Mouse (Mus musculus) kidney, adult 2 months (tissue): Measurements from ENCODE around the gene Rab11fip5. TPM values are rescaled to one million over a fixed set of nuclear protein-coding genes. Genes with fewer than 3 reads are reported as not detected.

Experiments
- DNase-seq: peaks from one replicate; pipeline ENCODE4 v3.0.0; 2021
- H3K27ac ChIP-seq: fragments of 200-500 bp; 2 replicates; pipeline ENCODE4 v1.5.1; 2012; ENCODE audit warnings: low read depth, low read length, control low read depth, inconsistent platforms; ENCODE audit not compliant: insufficient read depth
- H3K27me3 ChIP-seq: fragments of 200-500 bp; replicated peaks from 2 replicates; pipeline ENCODE4 v1.6.1; 2012; ENCODE audit warnings: mild to moderate bottlenecking, moderate library complexity, low read length, inconsistent platforms; ENCODE audit not compliant: control insufficient read depth, insufficient read depth
- H3K36me3 ChIP-seq: fragments of 200-500 bp; 2 replicates; pipeline ENCODE4 v1.6.1; 2012; ENCODE audit warnings: mild to moderate bottlenecking, moderate library complexity, low read length, inconsistent platforms; ENCODE audit not compliant: control insufficient read depth, insufficient read depth
- H3K4me1 ChIP-seq: fragments of 200-500 bp; 2 replicates; pipeline ENCODE4 v1.6.1; 2011; ENCODE audit warnings: low read length; ENCODE audit not compliant: control insufficient read depth, insufficient read depth
- H3K4me3 ChIP-seq: fragments of 200-500 bp; 2 replicates; pipeline ENCODE4 v1.5.1; 2011; ENCODE audit warnings: mild to moderate bottlenecking, low read depth, low read length, control low read depth; ENCODE audit not compliant: insufficient read depth
- CTCF ChIP-seq: fragments of 200-500 bp; conservative IDR thresholded peaks from 2 replicates; pipeline ENCODE4 v1.5.1; 2011; ENCODE audit warnings: low read depth, mild to moderate bottlenecking, control low read depth, low read length, moderate library complexity, mixed read lengths; ENCODE audit not compliant: insufficient read depth, insufficient read length
- POLR2A ChIP-seq: fragments of 200-500 bp; IDR thresholded peaks from one replicate; pipeline ENCODE4 v1.6.1; 2011; ENCODE audit warnings: low read depth, low read length, control low read depth
- WGBS: fragments of 180-500 bp; shearing (Covaris S2); methylation state at CpG from one replicate; pipeline ENCODE4 v1.1.7; 2018; 5-methylcytosine and 5-hydroxymethylcytosine counted together
- polyA plus RNA-seq: library from polyadenylated mRNA; depleted of rRNA; stranded (reverse); fragments of >200 nt; gene quantifications from 2 replicates; pipeline ENCODE4 v1.2.3, GENCODE M21; 2012

The Rab11fip5 gene
- polyA plus RNA-seq, 1 experiment: 56.8 TPM

- no peaks in the 10 kb centered on the region for H3K36me3 ChIP-seq
- DNase-seq: no peak
- 53% methylated on average over 17 of the region's 17 CpGs for WGBS
- no peaks in the 10 kb centered on the region for H3K27me3 ChIP-seq
- TF ChIP-seq POLR2A (no peak), CTCF (no peak)
- no peak overlapping the region for H3K27ac ChIP-seq
- no peak overlapping the region for H3K4me3 ChIP-seq
- peaks cover 13% of the 10 kb centered on the region for H3K4me1 ChIP-seq
Measured at GRCm38 (mm10) chr6:85380901-85381647, 6.6 kb upstream of the Rab11fip5 start.

- peaks cover 13% of the 10 kb centered on the region for H3K4me1 ChIP-seq
- peak; percentile 94 for DNase-seq
- TF ChIP-seq POLR2A (no peak), CTCF (peak; percentile 89)
- no peaks in the 10 kb centered on the region for H3K27me3 ChIP-seq
- H3K27ac ChIP-seq: no peak overlapping the region
- no peaks in the 10 kb centered on the region for H3K36me3 ChIP-seq
- H3K4me3 ChIP-seq: no peak overlapping the region
- 21% methylated on average over 10 of the region's 10 CpGs for WGBS
Measured at GRCm38 (mm10) chr6:85380201-85380900, 5.9 kb upstream of the Rab11fip5 start.

GRCm38 (mm10) chr6:85378629-85379028 is 4.2 kb upstream of the Rab11fip5 start:
- DNase-seq: peak; percentile 56
- 35% methylated on average over 8 of the region's 8 CpGs for WGBS
- peak overlapping the region; percentile 45; the same call in 1 of the 2 replicates for H3K27ac ChIP-seq
- no peak overlapping the region for H3K4me3 ChIP-seq
- H3K4me1 ChIP-seq: peaks cover 13% of the 10 kb centered on the region
- no peak for TF ChIP-seq POLR2A
- no peak for TF ChIP-seq CTCF
- no peaks in the 10 kb centered on the region for H3K27me3 ChIP-seq
- H3K36me3 ChIP-seq: no peaks in the 10 kb centered on the region

GRCm38 (mm10) chr6:85377876-85378275 is 3.4 kb upstream of the Rab11fip5 start:
- 45% methylated on average over 5 of the region's 5 CpGs for whole genome bisulfite sequencing
- Histone ChIP-seq H3K4me1 (peaks cover 13% of the 10 kb centered on the region), H3K27ac (peak overlapping the region; percentile 57; the same call in 1 of the 2 replicates), H3K36me3 (no peaks in the 10 kb centered on the region), H3K4me3 (no peak overlapping the region), H3K27me3 (no peaks in the 10 kb centered on the region)
- no peak for TF ChIP-seq CTCF
- no peak for TF ChIP-seq POLR2A
- no peak for DNase-seq

GRCm38 (mm10) chr6:85377066-85377734 is 2.8 kb upstream of the Rab11fip5 start:
- H3K27me3 ChIP-seq: no peaks in the 10 kb centered on the region
- WGBS: 75% methylated on average over 4 of the region's 4 CpGs
- DNase-seq: no peak
- H3K4me1 ChIP-seq: peaks cover 19% of the 10 kb centered on the region
- TF ChIP-seq CTCF (no peak), POLR2A (no peak)
- H3K36me3 ChIP-seq: no peaks in the 10 kb centered on the region
- H3K4me3 ChIP-seq: no peak overlapping the region
- no peak overlapping the region for H3K27ac ChIP-seq

GRCm38 (mm10) chr6:85374734-85375114 is 290 bp upstream of the Rab11fip5 start:
- peak; percentile 98 for DNase-seq
- Histone ChIP-seq H3K4me1 (peaks cover 39% of the 10 kb centered on the region), H3K27me3 (no peaks in the 10 kb centered on the region), H3K4me3 (peak overlapping the region; percentile 62), H3K36me3 (no peaks in the 10 kb centered on the region), H3K27ac (peak overlapping the region; percentile 18; the same call in 1 of the 2 replicates)
- TF ChIP-seq POLR2A (peak; percentile 15), CTCF (no peak)
- under 1% methylated on average over 19 of the region's 19 CpGs for WGBS

GRCm38 (mm10) chr6:85373066-85373860 is 1.2 kb downstream of the Rab11fip5 start:
- H3K27me3 ChIP-seq: no peaks in the 10 kb centered on the region
- WGBS: 51% methylated on average over 10 of the region's 10 CpGs
- no peak for TF ChIP-seq CTCF
- no peak for TF ChIP-seq POLR2A
- H3K4me1 ChIP-seq: peaks cover 45% of the 10 kb centered on the region
- peak; percentile 78 for DNase-seq
- H3K4me3 ChIP-seq: peak overlapping the region; percentile 79
- H3K27ac ChIP-seq: peak overlapping the region; percentile 96
- H3K36me3 ChIP-seq: no peaks in the 10 kb centered on the region
